Mouse (Mus musculus): ENCODE results near the gene Zfp790. TPM values are rescaled to one million over a fixed set of nuclear protein-coding genes. Genes with fewer than 3 reads are reported as not detected.

Gene Zfp790
- polyA plus RNA-seq, 2 experiments = 8.0 to 13.8 TPM

- Histone ChIP-seq H3K36me3 (ENCODE audit: control insufficient read depth, insufficient read depth, low read length) (peaks cover 36% of the 10 kb centered on the region), H3K27ac (replicated peaks; ENCODE audit: low read depth, low read length) (no peak overlapping the region), H3K9me3 (ENCODE audit: control insufficient read depth, low read length) (no peaks in the 10 kb centered on the region), H3K4me2 (replicated peaks; ENCODE audit: low read depth, low read length, severe bottlenecking) (peak overlapping the region; percentile 67), H3K27me3 (ENCODE audit: control insufficient read depth, insufficient read depth, low read length) (no peaks in the 10 kb centered on the region), H3K4me3 (replicated peaks; ENCODE audit: low read length) (peak overlapping the region; percentile 71), H3K9ac (ENCODE audit: low read depth, low read length, severe bottlenecking) (peak overlapping the region; percentile 38), H3K4me1 (ENCODE audit: control insufficient read depth, insufficient read depth, low read length) (peaks cover 5% of the 10 kb centered on the region; the same call in 1 of the 2 replicates)
- DNase-seq (ENCODE audit: low spot score) (no peak), ATAC-seq (ENCODE audit: low FRiP score, low read depth) (no peak)
- 78% methylated on average over 5 of the region's 5 CpGs for WGBS
- no peak for TF ChIP-seq POLR2A (IDR thresholded peaks at IDR 0.05; ENCODE audit: borderline replicate concordance, extremely low read depth, insufficient read depth, insufficient read length)
These were observed 30.0 kb upstream of the Zfp790 start for GRCm38 (mm10) chr7:29785888-29786287.

GRCm38 (mm10) chr7:29792906-29793305, 23.0 kb upstream of the Zfp790 start:
- Histone ChIP-seq H3K4me3 (replicated peaks; ENCODE audit: low read length) (no peak overlapping the region), H3K9me3 (ENCODE audit: control insufficient read depth, low read length) (peaks cover 9% of the 10 kb centered on the region; the same call in 1 of the 2 replicates), H3K36me3 (ENCODE audit: control insufficient read depth, insufficient read depth, low read length) (peaks cover 53% of the 10 kb centered on the region), H3K9ac (ENCODE audit: low read depth, low read length, severe bottlenecking) (no peak overlapping the region), H3K4me2 (replicated peaks; ENCODE audit: low read depth, low read length, severe bottlenecking) (no peak overlapping the region), H3K27me3 (ENCODE audit: control insufficient read depth, insufficient read depth, low read length) (no peaks in the 10 kb centered on the region; the same call in 1 of the 2 replicates), H3K4me1 (ENCODE audit: control insufficient read depth, insufficient read depth, low read length) (no peaks in the 10 kb centered on the region), H3K27ac (replicated peaks; ENCODE audit: low read depth, low read length) (no peak overlapping the region)
- no peak for DNase-seq (ENCODE audit: low spot score)
- no peak for ATAC-seq (ENCODE audit: low FRiP score, low read depth)
- no peak for TF ChIP-seq POLR2A (IDR thresholded peaks at IDR 0.05; ENCODE audit: borderline replicate concordance, extremely low read depth, insufficient read depth, insufficient read length)
- 39% methylated on average over 27 of the region's 27 CpGs for WGBS

GRCm38 (mm10) chr7:29807046-29807445, 8.9 kb upstream of the Zfp790 start:
- no peak overlapping the region for H3K4me3 ChIP-seq (replicated peaks; ENCODE audit: low read length)
- no peaks in the 10 kb centered on the region for H3K27me3 ChIP-seq (ENCODE audit: control insufficient read depth, insufficient read depth, low read length)
- no peak overlapping the region for H3K27ac ChIP-seq (replicated peaks; ENCODE audit: low read depth, low read length)
- no peaks in the 10 kb centered on the region for H3K36me3 ChIP-seq (ENCODE audit: control insufficient read depth, insufficient read depth, low read length)
- WGBS = 77% methylated on average over 5 of the region's 5 CpGs
- no peak overlapping the region for H3K9ac ChIP-seq (ENCODE audit: low read depth, low read length, severe bottlenecking)
- no peaks in the 10 kb centered on the region for H3K4me1 ChIP-seq (ENCODE audit: control insufficient read depth, insufficient read depth, low read length)
- no peak overlapping the region for H3K4me2 ChIP-seq (replicated peaks; ENCODE audit: low read depth, low read length, severe bottlenecking)
- DNase-seq (ENCODE audit: low spot score) (no peak), ATAC-seq (ENCODE audit: low FRiP score, low read depth) (no peak)
- H3K9me3 ChIP-seq (ENCODE audit: control insufficient read depth, low read length) = no peaks in the 10 kb centered on the region
- no peak for TF ChIP-seq POLR2A (IDR thresholded peaks at IDR 0.05; ENCODE audit: borderline replicate concordance, extremely low read depth, insufficient read depth, insufficient read length)

GRCm38 (mm10) chr7:29812244-29812643, 3.7 kb upstream of the Zfp790 start:
- no peak for TF ChIP-seq POLR2A (IDR thresholded peaks at IDR 0.05; ENCODE audit: borderline replicate concordance, extremely low read depth, insufficient read depth, insufficient read length)

GRCm38 (mm10) chr7:29814381-29814780, 1.5 kb upstream of the Zfp790 start:
- H3K4me2 ChIP-seq (replicated peaks; ENCODE audit: low read depth, low read length, severe bottlenecking) = no peak overlapping the region
- H3K4me3 ChIP-seq (replicated peaks; ENCODE audit: low read length) = no peak overlapping the region
- peaks cover 19% of the 10 kb centered on the region for H3K4me1 ChIP-seq (ENCODE audit: control insufficient read depth, insufficient read depth, low read length)
- TF ChIP-seq POLR2A (IDR thresholded peaks at IDR 0.05; ENCODE audit: borderline replicate concordance, extremely low read depth, insufficient read depth, insufficient read length) = no peak
- H3K27ac ChIP-seq (replicated peaks; ENCODE audit: low read depth, low read length) = no peak overlapping the region
- 92% methylated on average over 2 of the region's 2 CpGs for WGBS
- no peak for ATAC-seq (ENCODE audit: low FRiP score, low read depth)
- no peak overlapping the region for H3K9ac ChIP-seq (ENCODE audit: low read depth, low read length, severe bottlenecking)
- no peaks in the 10 kb centered on the region for H3K9me3 ChIP-seq (ENCODE audit: control insufficient read depth, low read length)
- no peaks in the 10 kb centered on the region for H3K36me3 ChIP-seq (ENCODE audit: control insufficient read depth, insufficient read depth, low read length)
- DNase-seq (ENCODE audit: low spot score) = no peak
- no peaks in the 10 kb centered on the region for H3K27me3 ChIP-seq (ENCODE audit: control insufficient read depth, insufficient read depth, low read length)

More at GRCm38 (mm10) chr7:29812244-29812643, 3.7 kb upstream of the Zfp790 start:
- no peak overlapping the region for H3K27ac ChIP-seq (replicated peaks; ENCODE audit: low read depth, low read length)
- H3K27me3 ChIP-seq (ENCODE audit: control insufficient read depth, insufficient read depth, low read length) = no peaks in the 10 kb centered on the region
- no peak for ATAC-seq (ENCODE audit: low FRiP score, low read depth)
- H3K4me3 ChIP-seq (replicated peaks; ENCODE audit: low read length) = no peak overlapping the region
- no peak overlapping the region for H3K9ac ChIP-seq (ENCODE audit: low read depth, low read length, severe bottlenecking)
- no peak overlapping the region for H3K4me2 ChIP-seq (replicated peaks; ENCODE audit: low read depth, low read length, severe bottlenecking)
- H3K36me3 ChIP-seq (ENCODE audit: control insufficient read depth, insufficient read depth, low read length) = no peaks in the 10 kb centered on the region
- DNase-seq (ENCODE audit: low spot score) = no peak
- 97% methylated on average over 1 of the region's 1 CpGs for WGBS
- H3K9me3 ChIP-seq (ENCODE audit: control insufficient read depth, low read length) = no peaks in the 10 kb centered on the region
- H3K4me1 ChIP-seq (ENCODE audit: control insufficient read depth, insufficient read depth, low read length) = peaks cover 10% of the 10 kb centered on the region
